Mouse (Mus musculus): ENCODE measurements at regions not wholly inside any gene's neighbourhood (a gene's known extent, or its start where the extent isn't known, plus 50 kb on each side); places are given as distances from the start of the nearest gene placed in this dataset.

DNA sequence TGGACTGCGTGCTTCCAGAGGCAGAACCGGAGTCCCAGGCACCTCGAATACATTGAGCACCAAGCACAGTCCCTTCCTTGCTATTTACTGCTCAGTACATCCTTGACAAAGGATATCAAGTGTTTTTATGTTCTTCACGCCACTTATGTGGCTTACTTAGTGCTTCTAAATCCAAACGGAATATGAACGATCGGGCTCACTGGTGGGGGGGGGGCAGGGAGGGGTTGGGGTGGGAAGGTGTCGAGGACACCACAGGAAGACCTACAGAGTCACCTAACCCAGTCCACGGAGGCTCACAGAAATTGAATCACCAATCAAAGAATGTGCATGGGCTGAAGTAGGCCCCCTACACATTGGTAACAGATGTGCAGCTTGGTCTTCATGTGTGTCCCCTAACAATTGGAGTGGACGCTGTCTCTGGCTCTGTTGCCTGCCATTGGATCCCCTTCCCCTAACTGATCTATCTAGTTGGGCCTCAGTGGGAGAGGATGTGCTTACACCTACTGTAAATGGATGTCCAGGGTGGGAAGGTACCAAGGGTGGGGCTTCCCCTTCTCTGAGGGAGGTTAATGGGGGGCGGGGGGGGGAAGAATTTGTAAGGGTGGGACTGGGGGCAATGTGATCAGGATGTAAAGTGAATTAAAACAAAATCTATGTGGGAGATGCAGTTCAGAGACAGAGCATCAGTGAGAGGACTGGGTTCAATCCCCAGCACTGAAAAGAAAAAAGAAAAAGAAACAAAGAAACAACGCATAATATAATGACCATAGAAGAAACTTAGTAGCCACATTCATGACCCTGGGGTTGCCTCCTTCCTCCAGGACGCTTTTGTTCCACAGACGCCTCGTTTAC, 99.1 kb upstream of the Cpm start:
- Histone ChIP-seq H3K4me1 (ENCODE audit: control insufficient read depth, insufficient read depth, low read length) (peaks cover 2% of the 10 kb centered on the region), H3K4me3 (replicated peaks; ENCODE audit: extremely low read depth, low read depth, low read length) (no peak overlapping the region)
- 68% methylated on average over 15 of the region's 15 CpGs for WGBS
- TF ChIP-seq CTCF (IDR thresholded peaks at IDR 0.05; ENCODE audit: insufficient read depth, low read length) (no peak), POLR2A (IDR thresholded peaks at IDR 0.05; ENCODE audit: borderline replicate concordance, extremely low read depth, low read depth, low read length) (no peak)
- no peak for DNase-seq

DNA sequence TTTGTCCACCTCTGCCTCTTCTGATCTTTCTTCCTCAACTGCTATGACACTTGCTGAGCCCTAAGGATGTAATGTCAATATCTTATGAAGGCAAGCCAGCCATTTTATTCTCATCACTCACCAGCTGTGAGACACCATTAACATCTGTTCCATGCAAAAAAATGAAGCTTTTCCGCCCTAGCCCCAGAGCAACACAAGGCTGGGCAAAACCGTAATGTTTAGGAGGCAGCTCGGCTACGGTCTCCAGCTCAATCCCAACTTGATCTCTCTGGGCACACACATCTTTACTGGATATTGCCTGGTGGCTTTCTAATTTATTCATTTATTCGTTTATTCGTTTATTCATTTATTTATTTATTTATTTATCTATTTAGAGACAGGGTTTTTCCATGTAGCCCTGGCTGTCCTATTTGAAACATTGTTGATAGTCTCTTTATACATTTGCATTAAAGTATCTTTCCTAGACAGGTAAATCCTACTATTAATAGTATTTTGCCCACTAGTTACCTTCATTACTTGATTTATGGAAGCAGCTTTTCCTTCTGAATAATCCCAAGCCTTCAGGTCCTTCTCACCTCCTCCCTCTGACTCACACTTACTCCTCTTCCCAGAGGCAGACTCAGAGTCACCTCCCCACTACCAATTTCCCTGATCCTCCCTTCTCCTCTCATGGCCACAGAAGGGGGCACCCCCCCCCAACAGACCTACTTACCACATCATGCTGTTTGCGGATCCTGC, 99.9 kb upstream of the Cpm start:
- TF ChIP-seq POLR2A (IDR thresholded peaks at IDR 0.05; ENCODE audit: borderline replicate concordance, extremely low read depth, low read depth, low read length) (no peak), CTCF (IDR thresholded peaks at IDR 0.05; ENCODE audit: insufficient read depth, low read length) (no peak)
- WGBS: 87% methylated on average over 7 of the region's 7 CpGs
- DNase-seq: no peak
- Histone ChIP-seq H3K4me3 (replicated peaks; ENCODE audit: extremely low read depth, low read depth, low read length) (no peak overlapping the region), H3K4me1 (ENCODE audit: control insufficient read depth, insufficient read depth, low read length) (peaks cover 2% of the 10 kb centered on the region)

DNA sequence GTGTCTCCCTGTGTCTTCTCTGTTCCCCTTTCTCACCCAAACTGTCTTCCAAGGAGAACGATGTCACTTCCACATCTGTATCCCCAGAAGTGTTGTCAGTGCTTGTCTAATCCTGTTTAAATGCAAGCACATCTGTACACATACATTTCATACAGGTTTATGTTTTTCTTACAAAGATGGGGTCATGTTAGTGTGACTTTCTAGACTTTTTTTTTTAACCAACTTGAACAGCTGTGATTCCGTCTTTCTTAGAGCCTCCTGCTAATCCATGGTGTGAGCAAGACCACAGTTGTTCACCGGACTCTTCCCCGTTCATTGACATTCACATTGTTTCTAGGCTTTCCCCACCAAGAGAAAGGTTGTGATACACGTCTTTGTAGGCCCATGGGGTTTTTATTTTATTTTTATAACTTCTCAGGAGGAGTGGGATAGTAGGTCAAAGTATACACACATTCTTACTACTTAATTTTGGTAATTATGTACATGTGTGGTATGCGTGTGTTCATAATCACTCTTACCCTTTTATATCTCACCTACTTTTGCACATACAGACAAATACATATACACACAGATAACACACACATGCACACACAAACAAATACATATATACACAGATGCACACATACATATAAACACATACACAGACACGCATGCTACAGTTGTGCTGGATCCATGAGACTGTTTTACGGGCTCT, 100.6 kb upstream of the Cpm start:
- TF ChIP-seq POLR2A (IDR thresholded peaks at IDR 0.05; ENCODE audit: borderline replicate concordance, extremely low read depth, low read depth, low read length) (no peak), CTCF (IDR thresholded peaks at IDR 0.05; ENCODE audit: insufficient read depth, low read length) (no peak)
- 90% methylated on average over 8 of the region's 8 CpGs for WGBS

DNA sequence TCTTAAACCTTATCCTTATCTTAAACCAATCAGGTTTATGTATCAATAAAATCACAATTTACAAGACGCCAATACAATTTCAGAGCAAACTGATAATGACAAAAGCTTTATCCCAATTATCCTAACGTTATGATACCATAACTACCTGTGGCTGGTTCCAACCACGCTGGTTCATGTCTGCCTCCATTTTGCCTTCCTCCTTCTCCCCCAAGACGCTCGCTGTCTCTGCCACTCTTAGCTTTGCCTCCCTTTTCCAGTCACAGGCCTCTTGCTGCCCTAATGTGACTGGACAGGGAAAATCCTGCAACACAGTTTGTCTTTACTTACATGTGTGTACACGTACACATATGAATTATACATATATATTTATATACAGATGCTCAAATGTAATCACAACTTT, 101.3 kb upstream of the Cpm start:
- no peak for DNase-seq
- TF ChIP-seq CTCF (IDR thresholded peaks at IDR 0.05; ENCODE audit: insufficient read depth, low read length): no peak
- no peak for TF ChIP-seq POLR2A (IDR thresholded peaks at IDR 0.05; ENCODE audit: borderline replicate concordance, extremely low read depth, low read depth, low read length)
- Histone ChIP-seq H3K4me3 (replicated peaks; ENCODE audit: extremely low read depth, low read depth, low read length) (no peak overlapping the region), H3K4me1 (ENCODE audit: control insufficient read depth, insufficient read depth, low read length) (peaks cover 2% of the 10 kb centered on the region)
- 94% methylated on average over 6 of the region's 6 CpGs for WGBS

More for the DNA sequence above, 100.6 kb upstream of the Cpm start:
- no peak for DNase-seq
- H3K4me1 ChIP-seq (ENCODE audit: control insufficient read depth, insufficient read depth, low read length): peaks cover 2% of the 10 kb centered on the region
- no peak overlapping the region for H3K4me3 ChIP-seq (replicated peaks; ENCODE audit: extremely low read depth, low read depth, low read length)

DNA sequence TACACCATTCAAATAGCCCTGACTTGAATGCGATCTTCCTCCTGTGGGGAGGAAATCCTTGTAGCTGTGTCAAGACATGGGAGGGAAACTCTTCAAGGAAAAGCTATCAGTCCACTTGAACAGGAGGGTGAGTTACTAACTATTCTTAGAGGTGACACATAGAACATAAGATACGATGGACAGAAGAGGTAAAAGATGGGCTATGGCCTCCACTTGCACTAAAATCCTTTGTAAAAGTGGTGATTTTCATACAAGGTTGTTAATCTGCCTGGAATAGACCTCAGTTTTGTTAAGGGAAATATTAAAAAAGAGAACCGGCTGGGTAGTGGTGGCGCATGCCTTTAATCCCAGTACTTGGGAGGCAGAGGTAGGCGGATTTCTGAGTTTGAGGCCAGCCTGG, 102.1 kb upstream of the Cpm start:
- WGBS: 90% methylated on average over 5 of the region's 5 CpGs
- no peak for TF ChIP-seq CTCF (IDR thresholded peaks at IDR 0.05; ENCODE audit: insufficient read depth, low read length)
- TF ChIP-seq POLR2A (IDR thresholded peaks at IDR 0.05; ENCODE audit: borderline replicate concordance, extremely low read depth, low read depth, low read length): no peak
- peaks cover 2% of the 10 kb centered on the region for H3K4me1 ChIP-seq (ENCODE audit: control insufficient read depth, insufficient read depth, low read length)
- no peak overlapping the region for H3K4me3 ChIP-seq (replicated peaks; ENCODE audit: extremely low read depth, low read depth, low read length)
- no peak for DNase-seq

DNA sequence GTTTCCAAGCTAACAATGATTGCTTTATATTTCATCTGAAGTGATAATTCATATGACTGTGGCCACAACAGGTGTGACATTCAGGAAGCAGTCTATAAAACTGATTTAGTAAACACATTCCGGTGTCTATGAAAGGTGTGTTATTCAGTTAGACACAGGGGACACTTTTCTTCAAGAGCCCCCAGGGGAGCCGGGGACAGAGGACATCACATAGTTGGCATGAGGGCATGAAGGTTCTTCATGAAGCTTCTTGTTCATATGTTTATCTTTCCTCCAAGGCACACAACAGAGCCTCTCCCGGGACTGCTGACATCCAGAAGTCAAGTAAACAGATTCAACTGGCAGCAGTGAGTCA, 102.5 kb upstream of the Cpm start:
- no peak for TF ChIP-seq POLR2A (IDR thresholded peaks at IDR 0.05; ENCODE audit: borderline replicate concordance, extremely low read depth, low read depth, low read length)
- no peak for TF ChIP-seq CTCF (IDR thresholded peaks at IDR 0.05; ENCODE audit: insufficient read depth, low read length)
- Histone ChIP-seq H3K4me1 (ENCODE audit: control insufficient read depth, insufficient read depth, low read length) (peaks cover 2% of the 10 kb centered on the region), H3K4me3 (replicated peaks; ENCODE audit: extremely low read depth, low read depth, low read length) (no peak overlapping the region)
- no peak for DNase-seq
- 55% methylated on average over 3 of the region's 3 CpGs for WGBS

DNA sequence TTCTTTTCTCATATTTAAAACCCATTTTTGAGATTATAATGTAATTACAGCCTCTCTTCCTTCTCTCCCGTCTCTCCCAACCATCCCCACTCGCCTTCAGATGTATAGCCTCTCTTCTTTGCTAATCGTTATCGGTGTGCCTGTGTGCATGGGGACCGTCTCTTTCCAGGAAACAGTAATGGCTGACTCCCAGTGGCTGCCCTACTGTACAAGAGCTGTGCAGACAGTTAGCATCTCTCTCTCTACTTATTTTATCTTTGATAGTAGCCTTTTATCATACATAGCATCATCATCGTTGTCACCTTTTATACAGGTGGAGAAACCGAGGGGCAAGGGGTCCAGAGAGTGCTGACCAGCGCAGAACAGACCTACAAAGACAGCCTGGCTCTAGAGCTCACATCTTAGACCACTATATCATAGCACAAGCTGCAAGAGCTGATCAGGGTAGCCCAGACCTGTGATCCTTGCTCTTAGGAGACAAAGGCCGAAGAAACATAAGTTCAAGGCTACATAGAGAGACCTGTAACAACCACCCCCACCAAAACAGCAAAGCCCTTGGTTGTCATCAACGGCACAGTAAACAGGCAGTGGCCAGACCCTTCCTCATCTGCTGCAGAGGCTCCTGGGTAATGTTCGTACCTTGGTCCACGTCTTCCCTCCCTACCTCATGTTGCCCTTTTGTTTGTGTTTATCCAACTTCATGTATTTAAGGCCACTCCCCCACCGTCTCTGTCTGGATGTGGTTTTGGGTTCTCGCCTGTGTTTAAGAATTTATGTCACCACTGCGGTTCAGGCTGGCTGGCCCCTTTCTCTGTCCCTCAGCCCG, 103.1 kb upstream of the Cpm start:
- Histone ChIP-seq H3K4me3 (replicated peaks; ENCODE audit: extremely low read depth, low read depth, low read length) (no peak overlapping the region), H3K4me1 (ENCODE audit: control insufficient read depth, insufficient read depth, low read length) (no peaks in the 10 kb centered on the region; the same call in 1 of the 2 replicates)
- no peak for TF ChIP-seq POLR2A (IDR thresholded peaks at IDR 0.05; ENCODE audit: borderline replicate concordance, extremely low read depth, low read depth, low read length)
- 78% methylated on average over 16 of the region's 16 CpGs for WGBS
- DNase-seq: no peak

DNA sequence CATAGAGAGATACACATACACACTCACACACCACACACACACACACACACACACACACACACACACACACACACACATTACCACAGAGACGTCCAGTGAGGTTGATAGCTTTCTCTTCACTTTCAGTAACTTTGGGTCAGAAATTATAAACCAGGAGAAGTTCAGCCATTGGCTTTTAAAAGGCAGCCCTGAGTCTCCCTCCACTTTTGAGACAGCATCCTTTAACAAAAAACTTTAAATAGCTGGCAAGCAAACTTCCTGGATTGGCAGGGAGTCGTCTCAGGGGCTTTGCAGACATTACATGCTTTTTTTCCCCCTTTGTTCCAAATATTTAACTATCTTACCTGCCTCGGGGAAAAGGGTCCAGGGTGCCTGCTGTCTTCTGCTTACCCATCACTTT, 103.7 kb upstream of the Cpm start:
- Histone ChIP-seq H3K4me1 (ENCODE audit: control insufficient read depth, insufficient read depth, low read length) (no peaks in the 10 kb centered on the region; the same call in 1 of the 2 replicates), H3K4me3 (replicated peaks; ENCODE audit: extremely low read depth, low read depth, low read length) (no peak overlapping the region)
- DNase-seq: no peak
- TF ChIP-seq CTCF (IDR thresholded peaks at IDR 0.05; ENCODE audit: insufficient read depth, low read length) (no peak), POLR2A (IDR thresholded peaks at IDR 0.05; ENCODE audit: borderline replicate concordance, extremely low read depth, low read depth, low read length) (no peak)
- 40% methylated on average over 3 of the region's 3 CpGs for WGBS
